Mouse (Mus musculus): ENCODE measurements around the gene Acr.

DNA sequence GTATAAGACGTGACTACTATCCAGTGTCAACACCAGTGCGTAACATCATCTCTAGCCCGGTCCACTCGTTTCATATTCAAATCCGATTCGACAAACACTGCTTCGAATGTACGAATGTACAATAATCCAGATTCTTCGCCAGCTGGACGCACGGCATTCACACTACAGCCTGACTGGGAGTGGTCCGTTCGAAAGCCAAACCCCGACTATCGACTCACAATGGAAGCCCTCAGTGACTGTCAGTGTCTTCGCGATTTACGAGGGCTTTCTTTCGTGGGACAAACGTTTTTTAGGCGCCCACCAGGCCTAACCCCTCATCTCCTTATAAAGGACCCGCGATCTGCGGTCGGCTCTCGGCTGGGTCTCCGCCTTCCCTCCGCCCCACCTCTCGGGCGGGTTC is 23.2 kb downstream of the Acr start:
- TF ChIP-seq CTCF (IDR thresholded peaks at IDR 0.05; ENCODE audit: low read depth), result no peak
- no peak for TF ChIP-seq EP300 (IDR thresholded peaks at IDR 0.05; ENCODE audit: low read depth)

All from heart, postnatal 0 days (tissue).